Mouse (Mus musculus): ENCODE measurements around the gene Fyb.
A peak's percentile ranks its signal among the peaks of the same experiment; 100 is the strongest.

The Fyb gene

GRCm38 (mm10) chr15:6592561-6593253, 70.1 kb downstream of the Fyb start:
- DNase-seq (ENCODE audit: inconsistent age in 2 of 2, low spot score in 1 of 2): no peak

GRCm38 (mm10) chr15:6593254-6593623, 70.6 kb downstream of the Fyb start:
- DNase-seq (ENCODE audit: inconsistent age in 2 of 2, low spot score in 1 of 2): no peak

GRCm38 (mm10) chr15:6598626-6599025, 76.0 kb downstream of the Fyb start:
- DNase-seq (ENCODE audit: inconsistent age in 2 of 2, low spot score in 1 of 2): no peak

GRCm38 (mm10) chr15:6600314-6600713, 77.7 kb downstream of the Fyb start:
- DNase-seq (ENCODE audit: inconsistent age in 2 of 2, low spot score in 1 of 2): no peak

- DNase-seq (ENCODE audit: inconsistent age in 2 of 2, low spot score in 1 of 2): no peak
Measured at GRCm38 (mm10) chr15:6601330-6601729, 78.7 kb downstream of the Fyb start.

- no peak for DNase-seq (ENCODE audit: inconsistent age in 2 of 2, low spot score in 1 of 2)
Measured at GRCm38 (mm10) chr15:6602003-6602402, 79.3 kb downstream of the Fyb start.

- no peak for DNase-seq (ENCODE audit: inconsistent age in 2 of 2, low spot score in 1 of 2)
Measured at GRCm38 (mm10) chr15:6610703-6611102, 88.0 kb downstream of the Fyb start.

GRCm38 (mm10) chr15:6612835-6613234, 90.2 kb downstream of the Fyb start:
- DNase-seq (ENCODE audit: inconsistent age in 2 of 2, low spot score in 1 of 2): no peak

GRCm38 (mm10) chr15:6616382-6617149, 93.9 kb downstream of the Fyb start:
- no peak for DNase-seq (ENCODE audit: inconsistent age in 2 of 2, low spot score in 1 of 2)

- DNase-seq (ENCODE audit: inconsistent age in 2 of 2, low spot score in 1 of 2): no peak
Measured at GRCm38 (mm10) chr15:6619558-6620316, 97.1 kb downstream of the Fyb start.

GRCm38 (mm10) chr15:6622512-6622911, 99.9 kb downstream of the Fyb start:
- peak; percentile 73 to 92 for DNase-seq (ENCODE audit: inconsistent age in 2 of 2, low spot score in 1 of 2)

GRCm38 (mm10) chr15:6623529-6624228, 101.0 kb downstream of the Fyb start:
- DNase-seq (ENCODE audit: inconsistent age in 2 of 2, low spot score in 1 of 2): no peak

- DNase-seq (ENCODE audit: inconsistent age in 2 of 2, low spot score in 1 of 2): no peak
Measured at GRCm38 (mm10) chr15:6624365-6625182, 101.9 kb downstream of the Fyb start.

- DNase-seq (ENCODE audit: inconsistent age in 2 of 2, low spot score in 1 of 2): peak; percentile 43 to 85
Measured at GRCm38 (mm10) chr15:6625607-6626033, 103.0 kb downstream of the Fyb start.

GRCm38 (mm10) chr15:6626123-6626522, 103.5 kb downstream of the Fyb start:
- DNase-seq (ENCODE audit: inconsistent age in 2 of 2, low spot score in 1 of 2): no peak

- no peak for DNase-seq (ENCODE audit: inconsistent age in 2 of 2, low spot score in 1 of 2)
Measured at GRCm38 (mm10) chr15:6628431-6629077, 105.9 kb downstream of the Fyb start.

GRCm38 (mm10) chr15:6629174-6629573, 106.5 kb downstream of the Fyb start:
- DNase-seq (ENCODE audit: inconsistent age in 2 of 2, low spot score in 1 of 2): no peak

GRCm38 (mm10) chr15:6635405-6635804, 112.8 kb downstream of the Fyb start:
- DNase-seq (ENCODE audit: inconsistent age in 2 of 2, low spot score in 1 of 2): no peak

GRCm38 (mm10) chr15:6642223-6642622, 119.6 kb downstream of the Fyb start:
- no peak for DNase-seq (ENCODE audit: inconsistent age in 2 of 2, low spot score in 1 of 2)

GRCm38 (mm10) chr15:6645498-6645897, 122.8 kb downstream of the Fyb start:
- peak in 1 of 2 experiments; percentile 23 for DNase-seq (ENCODE audit: inconsistent age in 2 of 2, low spot score in 1 of 2)

All from adrenal gland, adult (tissue).